Mouse (Mus musculus) small intestine, adult 2 months (tissue): ENCODE data around the gene 1810049J17Rik.

Source experiments
- CTCF ChIP-seq: fragments of 200-500 bp; IDR thresholded peaks from 2 replicates; pipeline ENCODE4 v1.5.1; 2012; ENCODE audit warnings: low read depth, mild to moderate bottlenecking, control low read depth, inconsistent platforms, low read length, moderate library complexity, mixed read lengths; ENCODE audit not compliant: insufficient replicate concordance, insufficient read length; ENCODE audit errors: extremely low read depth
- POLR2A ChIP-seq: fragments of 200-500 bp; IDR thresholded peaks from 2 replicates; pipeline ENCODE4 v1.6.1; 2012; ENCODE audit warnings: low read depth, mild to moderate bottlenecking, control low read depth, inconsistent platforms, low read length, moderate library complexity

- no peak for TF ChIP-seq POLR2A
- no peak for TF ChIP-seq CTCF
These were observed 9.6 kb upstream of the 1810049J17Rik start for GRCm38 (mm10) chr15:12331300-12331699.
